Mouse (Mus musculus) heart, postnatal 10 days (tissue): ENCODE results near the gene Mndal. TPM values are rescaled to one million over a fixed set of nuclear protein-coding genes. Genes with fewer than 3 reads are reported as not detected.
"Not testable (repeated sequence)": the region's sequence is repeated elsewhere in the genome, so short reads cannot be mapped to it uniquely, and the experiment has no call there.

ENCODE experiments used
- DNase-seq, 2 experiments: peaks; one replicate each; pipeline ENCODE4 v3.0.0; 2021
- intact Hi-C: fragments of 180-260 bp; cut with DNase I; formaldehyde crosslinking; loops from one replicate; pipeline ENCODE4 v1.15.1; 2025
- total RNA-seq, 2 experiments: library from RNA; stranded (reverse); gene quantifications; 2 replicates each; pipeline ENCODE4 v1.2.3; 2021

The Mndal gene
- 10 to 100 TPM; 12.0 to 14.8 TPM for total RNA-seq

DNA sequence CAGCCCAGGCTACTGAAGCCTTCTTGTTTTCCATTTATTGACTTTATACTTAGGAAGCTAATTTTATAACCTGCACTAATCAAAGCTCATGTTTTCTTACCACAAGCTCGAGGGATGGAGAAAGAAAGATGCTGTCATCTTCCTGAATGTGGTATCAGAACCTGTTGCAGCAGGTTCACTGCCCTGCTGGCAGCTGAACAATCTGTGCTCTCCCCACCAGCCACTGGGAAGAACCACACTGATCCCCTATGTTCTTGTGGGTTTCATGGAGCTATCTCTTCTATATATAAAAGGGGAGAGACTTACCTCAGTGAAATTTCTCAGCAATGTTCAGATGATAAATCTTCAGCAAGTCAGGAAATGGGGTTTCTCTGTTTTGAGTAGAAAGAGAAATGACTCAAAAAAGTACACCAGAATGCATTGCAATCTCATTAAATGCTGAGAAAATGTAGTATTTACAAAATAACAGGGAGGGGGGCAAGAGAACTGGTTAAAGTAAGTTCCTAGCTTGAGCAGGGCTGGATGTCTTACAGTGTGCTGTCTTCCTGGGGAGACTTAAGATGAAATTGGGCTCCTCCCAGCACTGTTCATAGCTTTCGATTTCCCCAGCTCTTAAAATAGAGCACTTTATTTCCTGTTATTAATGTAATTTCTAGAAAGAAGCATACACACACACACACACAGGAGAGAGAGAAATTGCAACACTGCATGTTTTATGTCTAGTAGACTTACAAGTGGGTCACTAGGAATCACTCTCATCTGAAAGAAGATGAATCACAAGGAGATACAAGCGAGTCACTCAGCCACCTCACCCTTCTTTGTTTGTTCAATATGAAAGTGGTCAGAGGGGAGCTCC lies at the start of gene Mndal, which contains the start of gene Ifi203:
Gene Mndal, minus strand, starts transcription at position 568 of the 856 bp plus-strand sequence.
Gene Ifi203, minus strand, starts transcription at position 749 of the 856 bp plus-strand sequence.
- intact Hi-C loops = not testable (repeated sequence)
- peak; percentile 3 for DNase-seq

DNA sequence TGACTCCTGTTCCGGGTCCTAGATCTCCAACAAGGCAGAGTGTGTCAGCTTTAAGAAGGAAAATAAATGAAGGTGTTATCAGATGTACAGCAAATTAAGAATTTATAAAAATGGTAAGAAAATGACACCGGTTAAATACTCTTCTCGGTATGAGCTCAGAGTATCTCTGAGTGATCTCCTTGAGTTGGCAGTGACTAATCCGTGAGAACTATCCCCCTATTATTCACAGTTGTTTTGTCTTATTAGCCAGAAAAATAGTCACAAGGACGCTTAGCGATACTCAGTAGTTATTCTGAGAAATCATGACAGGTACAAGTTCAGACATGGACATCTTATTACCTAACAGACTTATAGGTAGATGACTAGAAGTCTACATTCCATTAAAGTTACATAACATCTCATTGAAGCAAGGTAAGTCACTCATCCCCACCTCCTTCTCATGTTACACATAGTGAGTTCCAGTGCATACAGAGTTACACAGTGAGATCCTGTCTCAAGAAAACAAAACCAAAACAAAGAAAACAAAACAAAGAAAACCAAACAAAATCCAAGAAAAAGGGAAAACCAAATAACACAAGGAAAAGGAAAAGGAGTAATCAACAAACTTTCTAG lies 40.5 kb upstream of the Mndal start, which contains the start of gene Ifi202b:
Gene Ifi202b, minus strand, starts transcription at position 51 of the 612 bp plus-strand sequence.
- DNase-seq, intact Hi-C loops: not testable (repeated sequence)

DNA sequence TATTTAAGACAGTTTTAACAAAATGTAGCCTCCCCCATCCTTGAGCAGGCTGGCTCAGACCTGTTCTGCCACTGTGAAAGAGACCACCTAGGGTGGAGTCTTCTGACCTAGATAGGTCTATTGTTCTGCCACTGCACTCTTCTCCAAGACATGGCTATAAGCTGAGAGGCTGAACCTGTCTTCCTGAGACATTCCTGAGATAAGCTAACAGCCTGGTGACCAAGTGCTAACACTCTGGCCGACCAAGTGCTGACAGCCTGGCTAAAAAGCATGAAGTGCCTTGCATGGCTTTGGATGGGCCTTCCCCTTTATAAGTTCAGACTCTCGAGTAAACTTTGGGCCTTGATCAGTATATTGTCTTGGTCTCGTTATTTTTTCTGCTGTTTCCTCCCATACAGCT lies 38.7 kb upstream of the Mndal start:
- intact Hi-C loops = not testable (repeated sequence)
- peak in 1 of 2 experiments; percentile 11 for DNase-seq

GRCm38 (mm10) chr1:173977622-173978021 lies 35.3 kb upstream of the Mndal start:
- intact Hi-C loops = no loop called here
- DNase-seq = no peak

DNA sequence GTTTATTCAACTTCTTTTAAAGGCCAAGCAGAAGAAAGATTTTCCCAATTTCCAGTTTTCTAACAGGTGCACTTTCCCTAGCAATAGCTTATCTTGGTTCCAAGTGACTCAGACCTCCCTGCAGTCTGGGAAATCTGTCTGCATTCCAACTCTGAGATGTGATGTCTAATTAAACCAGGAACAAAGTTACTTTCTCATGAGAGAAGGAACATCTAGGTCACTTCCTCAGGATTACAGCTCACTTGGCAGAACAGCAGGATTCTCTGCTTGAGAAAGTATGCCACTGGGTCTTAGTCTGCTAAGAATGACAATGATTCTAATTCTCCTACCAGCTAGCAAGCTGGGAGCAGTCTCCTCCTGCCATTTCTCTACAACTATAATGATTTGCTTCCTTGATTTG lies 30.8 kb upstream of the Mndal start:
- DNase-seq = peak; percentile 10 to 11
- intact Hi-C loops = no loop called here

DNA sequence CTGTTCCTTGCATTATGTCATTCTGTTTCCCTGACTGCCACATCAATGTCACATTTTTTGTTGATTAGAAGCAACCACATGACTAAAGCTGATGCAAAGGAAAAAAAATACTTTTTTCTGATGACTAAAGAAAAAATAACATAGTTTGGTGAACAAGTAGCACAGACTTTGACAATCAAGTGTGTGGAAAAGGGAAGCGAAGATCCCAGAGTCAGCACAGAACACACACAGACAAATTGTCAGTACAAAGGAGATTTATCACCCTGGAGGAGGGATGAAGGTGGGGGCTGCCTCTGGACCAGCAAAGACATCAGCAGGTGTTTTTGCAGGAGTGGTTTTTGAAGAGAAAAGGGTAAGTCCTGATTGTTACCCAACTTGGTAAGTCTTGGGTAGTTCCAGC lies 19.2 kb upstream of the Mndal start:
- intact Hi-C loops, DNase-seq: not testable (repeated sequence)

DNA sequence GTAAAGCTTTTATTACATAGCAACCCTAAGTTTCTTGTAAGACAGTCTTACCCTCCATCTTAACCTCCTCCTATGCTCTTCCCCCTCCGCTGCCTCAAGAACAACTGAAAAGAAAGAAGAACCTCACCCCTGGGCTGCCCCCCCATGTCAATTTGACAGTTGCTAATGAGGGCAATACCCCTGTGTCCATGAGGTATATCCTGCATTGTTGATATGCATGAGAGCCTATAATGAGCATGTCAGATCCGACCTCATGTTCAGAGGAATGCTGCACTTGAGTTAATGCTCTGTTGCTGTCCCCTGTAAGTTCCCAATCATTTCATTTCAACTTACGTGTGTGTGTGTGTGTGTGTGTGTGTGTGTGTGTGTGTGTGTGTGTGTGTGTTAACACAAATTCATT lies 17.7 kb upstream of the Mndal start:
- intact Hi-C loops, DNase-seq: not testable (repeated sequence)

GRCm38 (mm10) chr1:173955839-173956527 lies 13.7 kb upstream of the Mndal start:
- intact Hi-C loops, DNase-seq: not testable (repeated sequence)

DNA sequence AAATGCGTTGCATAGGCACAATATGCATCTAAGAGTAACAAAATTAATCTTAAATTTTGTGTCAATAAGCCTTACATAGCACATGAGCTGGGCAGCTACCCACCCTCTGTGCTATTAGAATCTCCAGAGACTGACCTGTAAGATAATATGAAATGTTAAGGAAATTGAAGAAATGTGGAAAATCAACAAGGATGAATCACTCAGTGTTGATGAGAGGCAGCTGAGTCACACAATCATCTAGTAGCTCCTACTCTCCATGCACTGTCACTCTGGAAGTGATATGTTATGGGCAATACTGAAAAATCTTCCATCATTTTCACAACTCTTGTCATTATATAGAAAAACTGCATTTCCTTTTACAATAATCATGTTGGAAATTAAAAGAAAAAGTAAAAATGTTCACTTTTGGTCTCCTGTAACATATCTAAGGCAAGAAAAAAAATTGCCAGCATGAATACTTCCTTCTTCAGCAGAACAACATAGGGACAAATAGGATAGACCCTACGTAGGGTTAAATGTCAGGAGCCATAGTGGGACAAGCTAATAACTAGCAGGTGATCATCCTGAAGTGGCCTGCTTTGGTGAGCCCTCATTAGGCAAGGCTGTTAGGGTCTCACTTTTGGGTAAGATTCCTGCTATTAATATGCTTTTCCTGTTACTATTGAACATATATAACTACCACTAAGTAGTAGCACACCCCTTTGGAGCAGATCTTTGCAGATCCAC lies 12.9 kb upstream of the Mndal start:
- intact Hi-C loops = no loop called here
- no peak for DNase-seq

GRCm38 (mm10) chr1:173953563-173953962 lies 11.3 kb upstream of the Mndal start:
- no peak for DNase-seq
- intact Hi-C loops = no loop called here

GRCm38 (mm10) chr1:173949044-173949443 lies 6.8 kb upstream of the Mndal start:
- DNase-seq, intact Hi-C loops: not testable (repeated sequence)

- DNase-seq = peak in 1 of 2 experiments; percentile 2
- intact Hi-C loops = not testable (repeated sequence)
Observed at GRCm38 (mm10) chr1:173942780-173943066, 432 bp upstream of the Mndal start.

GRCm38 (mm10) chr1:173941522-173941921 lies 769 bp downstream of the Mndal start:
- intact Hi-C loops = not testable (repeated sequence)

GRCm38 (mm10) chr1:173919279-173919678 lies 23.0 kb downstream of the Mndal start:
- DNase-seq = not testable (repeated sequence)

More at GRCm38 (mm10) chr1:173941522-173941921, 769 bp downstream of the Mndal start:
- DNase-seq = not testable (repeated sequence)

DNA sequence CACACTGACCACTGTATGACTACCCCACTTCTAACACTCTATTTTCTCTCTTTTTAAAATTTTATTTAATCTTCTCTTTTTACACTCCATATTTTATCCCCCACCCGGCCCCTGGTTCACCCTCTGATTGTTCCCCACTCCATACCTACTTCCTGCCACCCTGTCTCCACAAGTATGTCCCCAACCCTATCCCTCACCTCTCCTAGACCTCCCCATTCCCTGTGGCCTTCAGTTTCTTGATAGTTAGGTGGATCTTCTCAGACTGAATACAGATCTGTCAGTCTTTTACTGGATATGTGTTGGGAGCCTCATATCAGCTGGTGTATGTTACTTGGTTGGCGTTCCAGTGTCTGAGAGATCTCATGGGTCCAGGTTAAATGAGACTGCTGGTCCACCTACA lies 27.7 kb downstream of the Mndal start:
- intact Hi-C loops = no loop called here

More at GRCm38 (mm10) chr1:173919279-173919678, 23.0 kb downstream of the Mndal start:
- intact Hi-C loops = not testable (repeated sequence)

DNA sequence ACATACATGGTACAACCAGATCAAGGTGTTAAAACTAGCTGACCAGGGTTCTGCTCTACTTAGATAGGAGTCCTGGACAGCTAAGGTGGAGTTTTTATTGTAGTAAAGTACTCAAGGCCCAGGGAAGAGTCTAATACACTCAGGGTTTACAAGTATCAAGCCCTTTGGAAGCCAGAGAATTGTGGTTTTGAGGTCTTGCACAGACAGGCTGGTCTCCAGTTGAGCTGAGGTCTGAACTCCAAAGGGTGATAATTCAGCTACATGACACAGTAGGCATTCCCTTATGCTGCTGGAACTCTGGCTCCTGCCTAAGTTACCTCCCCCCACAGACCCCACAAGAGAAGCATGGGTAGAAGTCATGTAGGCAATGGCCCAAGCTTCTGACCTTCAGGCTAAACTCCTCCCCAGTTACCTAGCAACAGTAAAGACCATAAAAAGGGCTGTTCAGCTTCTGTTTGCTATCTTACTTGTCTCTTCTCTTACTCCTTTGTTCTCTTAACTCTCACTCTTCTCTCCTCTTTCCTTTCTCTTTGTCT lies 29.0 kb downstream of the Mndal start:
- DNase-seq, intact Hi-C loops: not testable (repeated sequence)

More for the DNA sequence above, 27.7 kb downstream of the Mndal start:
- DNase-seq = no peak

GRCm38 (mm10) chr1:173912548-173913255 lies 29.6 kb downstream of the Mndal start, which contains the start of gene Ifi211:
Ifi211 (minus strand) TSS chr1:173913046.
- peak; percentile 36 to 46 for DNase-seq
- intact Hi-C loops = not testable (repeated sequence)

GRCm38 (mm10) chr1:173911808-173912464 lies 30.4 kb downstream of the Mndal start:
- intact Hi-C loops = no loop called here
- no peak for DNase-seq

- DNase-seq, intact Hi-C loops: not testable (repeated sequence)
Observed at GRCm38 (mm10) chr1:173908390-173908789, 33.9 kb downstream of the Mndal start.
